Mouse (Mus musculus) brain, embryonic 14.5 days (tissue): ENCODE measurements around the gene Gm20661.

Experiments used
- CTCF ChIP-seq: fragments of 200-500 bp; IDR thresholded peaks from 2 replicates; pipeline ENCODE4 v1.5.1; 2012; ENCODE audit warnings: inconsistent platforms, mild to moderate bottlenecking, moderate library complexity, borderline replicate concordance; ENCODE audit not compliant: insufficient read depth, insufficient read length; ENCODE audit errors: extremely low read depth
- POLR2A ChIP-seq: fragments of 200-500 bp; IDR thresholded peaks from 2 replicates; pipeline ENCODE4 v1.6.1; 2012; ENCODE audit warnings: mild to moderate bottlenecking, inconsistent platforms, borderline replicate concordance; ENCODE audit not compliant: poor library complexity, insufficient read depth, insufficient read length, severe bottlenecking; ENCODE audit errors: extremely low read depth

- no peak for TF ChIP-seq CTCF
- TF ChIP-seq POLR2A = no peak
Observed at GRCm38 (mm10) chr9:107975399-107976386, 7.2 kb upstream of the Gm20661 start, which contains the start of gene Uba7.
